Comparison of ENCODE assay signal across 8 mouse cellular contexts in genomic region chr2:154604156-154604555, GRCm38 (mm10). TPM values are rescaled to one million over a fixed set of nuclear protein-coding genes. Genes with fewer than 3 reads are reported as not detected.
DNase-seq lines count a peak whose midpoint lies in the region; ATAC-seq and TF ChIP-seq lines count a peak whose summit lies in the region.

No protein-coding gene starts in this region.

- H3K4me2 ChIP-seq in liver, embryonic 12.5 days, result peak overlapping the region; percentile 81
- peak overlapping the region; percentile 54 for H3K4me2 ChIP-seq in stomach, postnatal 0 days (replicated peaks; ENCODE audit: low read depth)

- 20% methylated on average over 7 of the region's 7 CpGs for WGBS in lung, adult 2 months
- 23% methylated on average over 7 of the region's 7 CpGs for WGBS in liver, embryonic 12.5 days (ENCODE audit: insufficient replicate concordance)
- WGBS in stomach, postnatal 0 days, result 23% methylated on average over 7 of the region's 7 CpGs

- no peak for TF ChIP-seq CTCF in lung, adult 2 months (IDR thresholded peaks at IDR 0.05; ENCODE audit: insufficient read depth, low read length)
- no peak for TF ChIP-seq CTCF in stomach, postnatal 0 days (IDR thresholded peaks at IDR 0.05; ENCODE audit: low read depth)

- H3K27ac ChIP-seq in liver, embryonic 12.5 days, result peak overlapping the region; percentile 87
- H3K27ac ChIP-seq in stomach, postnatal 0 days (replicated peaks), result peak overlapping the region; percentile 50; the same call in 1 of the 2 replicates

- peak overlapping the region; percentile 47 for H3K4me3 ChIP-seq in lung, adult 2 months (replicated peaks; ENCODE audit: extremely low read depth, low read depth, low read length)
- peak overlapping the region; percentile 58 for H3K4me3 ChIP-seq in liver, embryonic 12.5 days
- H3K4me3 ChIP-seq in stomach, postnatal 0 days (ENCODE audit: low read depth, low read length), result peak overlapping the region; percentile 86

- H3K27me3 ChIP-seq in liver, embryonic 12.5 days (replicated peaks), result 0 out of 2 replicates have a peak, but pooled peaks cover 3% of the 10 kb centered on the region
- H3K27me3 ChIP-seq in stomach, postnatal 0 days (ENCODE audit: control insufficient read depth, insufficient read depth, low read length), result no peaks in the 10 kb centered on the region

- no peak for TF ChIP-seq EP300 in stomach, postnatal 0 days (optimal IDR thresholded peaks at IDR 0.05)

- no peak for DNase-seq in lung, adult 2 months
- no peak for DNase-seq in lung, postnatal 14 days
- DNase-seq in stomach, postnatal 0 days (ENCODE audit: low spot score), result no peak
- no peak for DNase-seq in cerebellum, postnatal 10 days
- no peak for DNase-seq in adrenal gland, postnatal 36 days

- ATAC-seq in erythroid progenitor cell, adult 5-6 weeks (replicated peaks; ENCODE audit: low FRiP score, poor library complexity, severe bottlenecking), result peak; percentile 44
- 0 out of 2 replicates have a peak, but pooled peaks have one; percentile 0 for ATAC-seq in liver, embryonic 12.5 days
- ATAC-seq in stomach, postnatal 0 days (ENCODE audit: low FRiP score, low TSS enrichment), result no peak
- ATAC-seq in cerebellum, adult (ENCODE audit: insufficient number of reproducible peaks, low FRiP score, low TSS enrichment), result no peak

- H3K36me3 ChIP-seq in liver, embryonic 12.5 days, result 0 out of 2 replicates have a peak, but pooled peaks cover 2% of the 10 kb centered on the region
- no peaks in the 10 kb centered on the region for H3K36me3 ChIP-seq in stomach, postnatal 0 days (ENCODE audit: control insufficient read depth, insufficient read depth, low read length)

- TF ChIP-seq POLR2A in lung, adult 2 months (IDR thresholded peaks at IDR 0.05; ENCODE audit: borderline replicate concordance, extremely low read depth, low read depth, low read length), result no peak

- no peaks in the 10 kb centered on the region for H3K9me3 ChIP-seq in liver, embryonic 12.5 days (replicated peaks)
- H3K9me3 ChIP-seq in stomach, postnatal 0 days (ENCODE audit: control insufficient read depth, low read length), result no peaks in the 10 kb centered on the region

- H3K9ac ChIP-seq in liver, embryonic 12.5 days, result peak overlapping the region; percentile 65
- no peak overlapping the region for H3K9ac ChIP-seq in stomach, postnatal 0 days (ENCODE audit: low read length)

- peaks cover 8% of the 10 kb centered on the region for H3K4me1 ChIP-seq in lung, adult 2 months (ENCODE audit: control insufficient read depth, insufficient read depth, low read length)
- peaks cover 43% of the 10 kb centered on the region for H3K4me1 ChIP-seq in liver, embryonic 12.5 days
- H3K4me1 ChIP-seq in stomach, postnatal 0 days (replicated peaks; ENCODE audit: control insufficient read depth, insufficient read depth), result no peaks in the 10 kb centered on the region; the same call in 1 of the 2 replicates

RNA-seq across cellular contexts. Expression of gene Pxmp4, which starts 0.6 kb away (rescaled TPM):
- 40.8 and 41.3 TPM in 2 replicates for polyA plus RNA-seq in lung, adult 2 months (2012; rRNA removed)
- total RNA-seq in erythroid progenitor cell, adult 5-6 weeks (2015; ENCODE audit: low replicate concordance), result 15.5 and 22.7 TPM in 2 replicates
- 14.4 and 17.0 TPM in 2 replicates for total RNA-seq in erythroid progenitor cell, adult 5-6 weeks (2017; ENCODE audit: low replicate concordance)
- 24.5 and 26.1 TPM in 2 replicates for polyA plus RNA-seq in liver, embryonic 12.5 days (2016; fragmentation: Nextera tagmentation; extraction: Ambion mirVana)
- 49.7 and 52.8 TPM in 2 replicates for polyA plus RNA-seq in stomach, postnatal 0 days (2015; fragmentation: Nextera tagmentation; extraction: Ambion mirVana)
- 10 to 100 TPM; 30.9 to 35.7 TPM for total RNA-seq in adrenal gland, postnatal 36 days (2021)

RNA-seq across cellular contexts. Expression of gene Zfp341, which starts 8.9 kb away (rescaled TPM):
- polyA plus RNA-seq in lung, adult 2 months (2012; rRNA removed), result 5.8 and 6.8 TPM in 2 replicates
- 3.2 and 3.8 TPM in 2 replicates for total RNA-seq in erythroid progenitor cell, adult 5-6 weeks (2015; ENCODE audit: low replicate concordance)
- total RNA-seq in erythroid progenitor cell, adult 5-6 weeks (2017; ENCODE audit: low replicate concordance), result 1.3 and 2.7 TPM in 2 replicates
- polyA plus RNA-seq in liver, embryonic 12.5 days (2016; fragmentation: Nextera tagmentation; extraction: Ambion mirVana), result 2.2 TPM in 2 replicates
- polyA plus RNA-seq in stomach, postnatal 0 days (2015; fragmentation: Nextera tagmentation; extraction: Ambion mirVana), result 0.27 and 0.45 TPM in 2 replicates
- 1 to 10 TPM; 2.6 to 3.0 TPM for total RNA-seq in adrenal gland, postnatal 36 days (2021)

RNA-seq across cellular contexts. Expression of gene 4930519P11Rik, which starts 9.1 kb away (rescaled TPM):
- polyA plus RNA-seq in lung, adult 2 months (2012; rRNA removed), result 0.53 and 1.4 TPM in 2 replicates
- 11.5 TPM in 1 of 2 replicates, not detected in the other for total RNA-seq in erythroid progenitor cell, adult 5-6 weeks (2015; ENCODE audit: low replicate concordance)
- not detected in 2 replicates for total RNA-seq in erythroid progenitor cell, adult 5-6 weeks (2017; ENCODE audit: low replicate concordance)
- polyA plus RNA-seq in liver, embryonic 12.5 days (2016; fragmentation: Nextera tagmentation; extraction: Ambion mirVana), result 0.45 TPM in 1 of 2 replicates, not detected in the other
- 0.22 and 0.28 TPM in 2 replicates for polyA plus RNA-seq in stomach, postnatal 0 days (2015; fragmentation: Nextera tagmentation; extraction: Ambion mirVana)
- under 1 TPM in 1 of 2 experiments, not detected in 1; 0.63 TPM for total RNA-seq in adrenal gland, postnatal 36 days (2021)

RNA-seq across cellular contexts. Expression of gene E2f1, which starts 34.5 kb away (rescaled TPM):
- polyA plus RNA-seq in lung, adult 2 months (2012; rRNA removed), result 9.8 and 12.6 TPM in 2 replicates
- 11.7 and 27.8 TPM in 2 replicates for total RNA-seq in erythroid progenitor cell, adult 5-6 weeks (2015; ENCODE audit: low replicate concordance)
- 11.9 and 17.5 TPM in 2 replicates for total RNA-seq in erythroid progenitor cell, adult 5-6 weeks (2017; ENCODE audit: low replicate concordance)
- 27.0 and 27.4 TPM in 2 replicates for polyA plus RNA-seq in liver, embryonic 12.5 days (2016; fragmentation: Nextera tagmentation; extraction: Ambion mirVana)
- polyA plus RNA-seq in stomach, postnatal 0 days (2015; fragmentation: Nextera tagmentation; extraction: Ambion mirVana), result 5.7 and 6.1 TPM in 2 replicates
- total RNA-seq in adrenal gland, postnatal 36 days (2021), result 1 to 10 TPM; 8.7 to 9.6 TPM

RNA-seq across cellular contexts. Expression of gene Necab3, which starts 45.5 kb away (rescaled TPM):
- 1.2 and 1.8 TPM in 2 replicates for polyA plus RNA-seq in lung, adult 2 months (2012; rRNA removed)
- 1.8 TPM in 1 of 2 replicates, not detected in the other for total RNA-seq in erythroid progenitor cell, adult 5-6 weeks (2015; ENCODE audit: low replicate concordance)
- 1.9 and 3.6 TPM in 2 replicates for total RNA-seq in erythroid progenitor cell, adult 5-6 weeks (2017; ENCODE audit: low replicate concordance)
- polyA plus RNA-seq in liver, embryonic 12.5 days (2016; fragmentation: Nextera tagmentation; extraction: Ambion mirVana), result 1.0 and 1.3 TPM in 2 replicates
- 0.50 and 0.70 TPM in 2 replicates for polyA plus RNA-seq in stomach, postnatal 0 days (2015; fragmentation: Nextera tagmentation; extraction: Ambion mirVana)
- 1 to 10 TPM; 1.1 to 1.5 TPM for total RNA-seq in adrenal gland, postnatal 36 days (2021)

Comparison
In these comparisons a context has a peak if more than half of its experiments do, and no peak if none do; other contexts are left out.
1. ATAC-seq: peak in erythroid progenitor cell, adult 5-6 weeks (single experiment) and liver, embryonic 12.5 days (single experiment); none in stomach, postnatal 0 days (single experiment) and cerebellum, adult (single experiment).
2. Peak in every context shown above with its lines, with median percentiles within 50 percentile points of each other: H3K4me3 ChIP-seq.